Mouse (Mus musculus): ENCODE measurements around the gene Polr2h. TPM values are rescaled to one million over a fixed set of nuclear protein-coding genes. Genes with fewer than 3 reads are reported as not detected.

The Polr2h gene
- polyA plus RNA-seq, 1 experiment = 104 TPM

GRCm38 (mm10) chr16:20694781-20695180 is 22.7 kb upstream of the Polr2h start:
- Histone ChIP-seq H3K79me2 (ENCODE audit: control insufficient read depth, insufficient read depth) (no peaks in the 10 kb centered on the region), H3K4me3 (ENCODE audit: insufficient read depth, poor library complexity, severe bottlenecking) (no peak overlapping the region), H3K79me3 (ENCODE audit: low read depth) (no peaks in the 10 kb centered on the region), H3ac (ENCODE audit: control insufficient read depth, insufficient read length, low read depth) (no peak overlapping the region), H3K27me3 (ENCODE audit: control insufficient read depth, insufficient read depth, insufficient read length) (no peaks in the 10 kb centered on the region), H3K36me3 (ENCODE audit: control insufficient read depth, insufficient read depth) (peaks cover 35% of the 10 kb centered on the region)
- TF ChIP-seq USF1 (IDR thresholded peaks at IDR 0.05; ENCODE audit: low read depth) = no peak
- TF ChIP-seq FOSL1 (IDR thresholded peaks at IDR 0.05; ENCODE audit: insufficient read depth, low read length, poor library complexity, severe bottlenecking) = no peak
- no peak for TF ChIP-seq MYOD1 (IDR thresholded peaks at IDR 0.05; ENCODE audit: control insufficient read depth, insufficient read length, low read depth)
- TF ChIP-seq MAX (IDR thresholded peaks at IDR 0.05) = no peak
- no peak for TF ChIP-seq CTCF (IDR thresholded peaks at IDR 0.05; ENCODE audit: control insufficient read depth, insufficient read depth, insufficient read length)
- no peak for TF ChIP-seq MYOG (IDR thresholded peaks at IDR 0.05; ENCODE audit: control insufficient read depth, extremely low read depth, insufficient read length)
- TF ChIP-seq CEBPB (IDR thresholded peaks at IDR 0.05; ENCODE audit: low read depth) = no peak

- Histone ChIP-seq H3K4me3 (ENCODE audit: insufficient read depth, poor library complexity, severe bottlenecking) (no peak overlapping the region), H3K79me2 (ENCODE audit: control insufficient read depth, insufficient read depth) (no peaks in the 10 kb centered on the region), H3K79me3 (ENCODE audit: low read depth) (no peaks in the 10 kb centered on the region), H3ac (ENCODE audit: control insufficient read depth, insufficient read length, low read depth) (no peak overlapping the region), H3K27me3 (ENCODE audit: control insufficient read depth, insufficient read depth, insufficient read length) (no peaks in the 10 kb centered on the region), H3K36me3 (ENCODE audit: control insufficient read depth, insufficient read depth) (peaks cover 25% of the 10 kb centered on the region)
- no peak for TF ChIP-seq USF1 (IDR thresholded peaks at IDR 0.05; ENCODE audit: low read depth)
- no peak for TF ChIP-seq FOSL1 (IDR thresholded peaks at IDR 0.05; ENCODE audit: insufficient read depth, low read length, poor library complexity, severe bottlenecking)
- TF ChIP-seq CTCF (IDR thresholded peaks at IDR 0.05; ENCODE audit: control insufficient read depth, insufficient read depth, insufficient read length) = no peak
- TF ChIP-seq MYOG (IDR thresholded peaks at IDR 0.05; ENCODE audit: control insufficient read depth, extremely low read depth, insufficient read length) = no peak
- TF ChIP-seq MYOD1 (IDR thresholded peaks at IDR 0.05; ENCODE audit: control insufficient read depth, insufficient read length, low read depth) = no peak
- no peak for TF ChIP-seq CEBPB (IDR thresholded peaks at IDR 0.05; ENCODE audit: low read depth)
Measured at GRCm38 (mm10) chr16:20695622-20696323, 21.7 kb upstream of the Polr2h start.

- Histone ChIP-seq H3K36me3 (ENCODE audit: control insufficient read depth, insufficient read depth) (no peaks in the 10 kb centered on the region), H3K27me3 (ENCODE audit: control insufficient read depth, insufficient read depth, insufficient read length) (no peaks in the 10 kb centered on the region), H3K79me2 (ENCODE audit: control insufficient read depth, insufficient read depth) (no peaks in the 10 kb centered on the region), H3K79me3 (ENCODE audit: low read depth) (no peaks in the 10 kb centered on the region), H3ac (ENCODE audit: control insufficient read depth, insufficient read length, low read depth) (no peak overlapping the region), H3K4me3 (ENCODE audit: insufficient read depth, poor library complexity, severe bottlenecking) (no peak overlapping the region)
- TF ChIP-seq FOSL1 (IDR thresholded peaks at IDR 0.05; ENCODE audit: insufficient read depth, low read length, poor library complexity, severe bottlenecking) = no peak
- no peak for TF ChIP-seq MYOG (IDR thresholded peaks at IDR 0.05; ENCODE audit: control insufficient read depth, extremely low read depth, insufficient read length)
- TF ChIP-seq MAX (IDR thresholded peaks at IDR 0.05) = no peak
- no peak for TF ChIP-seq USF1 (IDR thresholded peaks at IDR 0.05; ENCODE audit: low read depth)
- TF ChIP-seq CEBPB (IDR thresholded peaks at IDR 0.05; ENCODE audit: low read depth) = no peak
- TF ChIP-seq CTCF (IDR thresholded peaks at IDR 0.05; ENCODE audit: control insufficient read depth, insufficient read depth, insufficient read length) = no peak
Measured at GRCm38 (mm10) chr16:20699266-20699665, 18.2 kb upstream of the Polr2h start.

GRCm38 (mm10) chr16:20700036-20700435 is 17.4 kb upstream of the Polr2h start:
- Histone ChIP-seq H3K27me3 (ENCODE audit: control insufficient read depth, insufficient read depth, insufficient read length) (no peaks in the 10 kb centered on the region), H3K36me3 (ENCODE audit: control insufficient read depth, insufficient read depth) (no peaks in the 10 kb centered on the region), H3ac (ENCODE audit: control insufficient read depth, insufficient read length, low read depth) (no peak overlapping the region), H3K79me3 (ENCODE audit: low read depth) (no peaks in the 10 kb centered on the region), H3K4me3 (ENCODE audit: insufficient read depth, poor library complexity, severe bottlenecking) (no peak overlapping the region), H3K79me2 (ENCODE audit: control insufficient read depth, insufficient read depth) (no peaks in the 10 kb centered on the region)
- TF ChIP-seq CEBPB (IDR thresholded peaks at IDR 0.05; ENCODE audit: low read depth) (no peak), CTCF (IDR thresholded peaks at IDR 0.05; ENCODE audit: control insufficient read depth, insufficient read depth, insufficient read length) (no peak), MAX (IDR thresholded peaks at IDR 0.05) (no peak), MYOG (IDR thresholded peaks at IDR 0.05; ENCODE audit: control insufficient read depth, extremely low read depth, insufficient read length) (no peak), FOSL1 (IDR thresholded peaks at IDR 0.05; ENCODE audit: insufficient read depth, low read length, poor library complexity, severe bottlenecking) (no peak), USF1 (IDR thresholded peaks at IDR 0.05; ENCODE audit: low read depth) (no peak)

- Histone ChIP-seq H3K79me3 (ENCODE audit: low read depth) (no peaks in the 10 kb centered on the region), H3K4me3 (ENCODE audit: insufficient read depth, poor library complexity, severe bottlenecking) (no peak overlapping the region)
Measured at GRCm38 (mm10) chr16:20701316-20701715, 16.1 kb upstream of the Polr2h start.

More at GRCm38 (mm10) chr16:20701316-20701715, 16.1 kb upstream of the Polr2h start:
- Histone ChIP-seq H3K27me3 (ENCODE audit: control insufficient read depth, insufficient read depth, insufficient read length) (no peaks in the 10 kb centered on the region), H3K79me2 (ENCODE audit: control insufficient read depth, insufficient read depth) (no peaks in the 10 kb centered on the region), H3K36me3 (ENCODE audit: control insufficient read depth, insufficient read depth) (no peaks in the 10 kb centered on the region), H3ac (ENCODE audit: control insufficient read depth, insufficient read length, low read depth) (peak overlapping the region; percentile 16)
- TF ChIP-seq USF1 (IDR thresholded peaks at IDR 0.05; ENCODE audit: low read depth) = no peak
- TF ChIP-seq CTCF (IDR thresholded peaks at IDR 0.05; ENCODE audit: control insufficient read depth, insufficient read depth, insufficient read length) = no peak
- no peak for TF ChIP-seq CEBPB (IDR thresholded peaks at IDR 0.05; ENCODE audit: low read depth)
- TF ChIP-seq MYOD1 (IDR thresholded peaks at IDR 0.05; ENCODE audit: control insufficient read depth, insufficient read length, low read depth) = no peak
- no peak for TF ChIP-seq MAX (IDR thresholded peaks at IDR 0.05)
- TF ChIP-seq MYOG (IDR thresholded peaks at IDR 0.05; ENCODE audit: control insufficient read depth, extremely low read depth, insufficient read length) = no peak
- TF ChIP-seq FOSL1 (IDR thresholded peaks at IDR 0.05; ENCODE audit: insufficient read depth, low read length, poor library complexity, severe bottlenecking) = no peak

All from C2C12 (cell line).